Mouse (Mus musculus): Measurements from ENCODE around the gene Apba1. TPM values are rescaled to one million over a fixed set of nuclear protein-coding genes. Genes with fewer than 3 reads are reported as not detected.

The Apba1 gene
- polyA plus RNA-seq, 1 experiment from 2014 or later: 1.3 TPM

GRCm38 (mm10) chr19:23780105-23780504 is 21.4 kb downstream of the Apba1 start:
- TF ChIP-seq CTCF (IDR thresholded peaks at IDR 0.05; ENCODE audit: low read depth): no peak
- DNase-seq (ENCODE audit: low spot score) (no peak), ATAC-seq (replicated peaks; ENCODE audit: low FRiP score, low read depth) (no peak)
- H3K27me3 ChIP-seq (ENCODE audit: insufficient read depth, low read length): no peaks in the 10 kb centered on the region
- WGBS: 81% methylated on average over 4 of the region's 4 CpGs
- no peak overlapping the region for H3K4me3 ChIP-seq (replicated peaks; ENCODE audit: low read depth, low read length)
- H3K4me1 ChIP-seq (replicated peaks; ENCODE audit: insufficient read depth, low read length): 0 out of 2 replicates have a peak, but pooled peaks cover 9% of the 10 kb centered on the region
- H3K27ac ChIP-seq: no peak overlapping the region
- H3K4me2 ChIP-seq (ENCODE audit: low read length): no peak overlapping the region
- H3K9ac ChIP-seq (ENCODE audit: low read depth, low read length): no peak overlapping the region
- no peaks in the 10 kb centered on the region for H3K36me3 ChIP-seq (ENCODE audit: insufficient read depth, low read length)
- no peaks in the 10 kb centered on the region for H3K9me3 ChIP-seq (replicated peaks; ENCODE audit: low read length)

DNA sequence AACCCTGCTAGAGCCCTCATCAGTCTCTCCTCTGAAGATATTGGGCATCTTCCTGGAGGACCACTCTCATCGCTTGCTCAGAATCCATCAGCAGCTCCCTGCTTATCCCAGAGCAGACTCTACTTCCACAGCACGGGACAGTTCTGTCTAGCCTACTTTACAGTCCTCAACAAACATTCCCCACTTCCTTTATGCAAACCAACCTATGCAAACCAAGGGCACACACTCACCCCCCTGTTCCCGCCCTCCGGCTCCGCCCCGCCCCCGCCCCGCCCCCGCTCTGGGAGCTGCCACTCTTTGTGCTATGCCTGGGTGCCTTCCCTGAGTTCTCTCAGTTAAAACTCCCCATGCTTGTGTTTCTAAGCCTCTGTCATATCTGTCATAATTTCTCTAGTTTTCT is 23.3 kb downstream of the Apba1 start:
- Histone ChIP-seq H3K36me3 (ENCODE audit: insufficient read depth, low read length) (no peaks in the 10 kb centered on the region), H3K9me3 (replicated peaks; ENCODE audit: low read length) (no peaks in the 10 kb centered on the region), H3K4me3 (replicated peaks; ENCODE audit: low read depth, low read length) (no peak overlapping the region), H3K4me2 (ENCODE audit: low read length) (peak overlapping the region; percentile 5; the same call in 1 of the 2 replicates), H3K27me3 (ENCODE audit: insufficient read depth, low read length) (no peaks in the 10 kb centered on the region), H3K4me1 (replicated peaks; ENCODE audit: insufficient read depth, low read length) (0 out of 2 replicates have a peak, but pooled peaks cover 9% of the 10 kb centered on the region), H3K9ac (ENCODE audit: low read depth, low read length) (no peak overlapping the region), H3K27ac (no peak overlapping the region)
- DNase-seq (ENCODE audit: low spot score) (peak; percentile 44), ATAC-seq (replicated peaks; ENCODE audit: low FRiP score, low read depth) (peak; percentile 25; the same call in 1 of the 2 replicates)
- TF ChIP-seq CTCF (IDR thresholded peaks at IDR 0.05; ENCODE audit: low read depth): no peak
- WGBS: 7% methylated on average over 9 of the region's 9 CpGs

- ATAC-seq (replicated peaks; ENCODE audit: low FRiP score, low read depth) (no peak), DNase-seq (ENCODE audit: low spot score) (no peak)
- TF ChIP-seq CTCF (IDR thresholded peaks at IDR 0.05; ENCODE audit: low read depth): no peak
- Histone ChIP-seq H3K4me2 (ENCODE audit: low read length) (no peak overlapping the region), H3K9me3 (replicated peaks; ENCODE audit: low read length) (no peaks in the 10 kb centered on the region), H3K36me3 (ENCODE audit: insufficient read depth, low read length) (no peaks in the 10 kb centered on the region), H3K4me1 (replicated peaks; ENCODE audit: insufficient read depth, low read length) (no peaks in the 10 kb centered on the region; the same call in 1 of the 2 replicates), H3K9ac (ENCODE audit: low read depth, low read length) (no peak overlapping the region), H3K27ac (no peak overlapping the region), H3K4me3 (replicated peaks; ENCODE audit: low read depth, low read length) (no peak overlapping the region), H3K27me3 (ENCODE audit: insufficient read depth, low read length) (no peaks in the 10 kb centered on the region)
- WGBS: 47% methylated on average over 9 of the region's 9 CpGs
Measured at GRCm38 (mm10) chr19:23788420-23789132, 29.9 kb downstream of the Apba1 start.

DNA sequence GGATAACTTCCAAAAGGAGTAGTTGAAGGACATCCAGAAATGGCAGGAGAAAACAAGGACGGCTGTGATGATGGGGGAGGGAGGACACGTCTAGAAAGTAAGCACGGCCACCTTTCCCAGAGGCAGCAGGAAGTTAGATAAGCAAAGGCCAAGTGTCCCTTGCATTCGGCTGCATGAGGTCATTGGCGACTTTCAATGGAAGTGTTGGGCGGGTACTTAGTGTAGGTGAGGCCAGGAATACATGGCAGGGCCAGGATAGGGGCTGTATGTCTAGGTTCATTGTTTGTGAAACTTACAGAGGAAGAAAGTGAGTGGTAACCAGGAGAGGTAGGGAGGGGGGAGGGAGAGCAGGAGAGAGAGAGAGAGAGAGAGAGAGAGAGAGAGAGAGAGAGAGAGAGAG is 33.0 kb downstream of the Apba1 start:
- no peak overlapping the region for H3K9ac ChIP-seq (ENCODE audit: low read depth, low read length)
- WGBS: 68% methylated on average over 6 of the region's 6 CpGs
- H3K27me3 ChIP-seq (ENCODE audit: insufficient read depth, low read length): no peaks in the 10 kb centered on the region
- no peak overlapping the region for H3K27ac ChIP-seq
- H3K4me2 ChIP-seq (ENCODE audit: low read length): no peak overlapping the region
- ATAC-seq (replicated peaks; ENCODE audit: low FRiP score, low read depth) (no peak), DNase-seq (ENCODE audit: low spot score) (no peak)
- H3K4me3 ChIP-seq (replicated peaks; ENCODE audit: low read depth, low read length): no peak overlapping the region
- H3K9me3 ChIP-seq (replicated peaks; ENCODE audit: low read length): no peaks in the 10 kb centered on the region
- TF ChIP-seq CTCF (IDR thresholded peaks at IDR 0.05; ENCODE audit: low read depth): no peak
- no peaks in the 10 kb centered on the region; the same call in 1 of the 2 replicates for H3K4me1 ChIP-seq (replicated peaks; ENCODE audit: insufficient read depth, low read length)
- no peaks in the 10 kb centered on the region for H3K36me3 ChIP-seq (ENCODE audit: insufficient read depth, low read length)

DNA sequence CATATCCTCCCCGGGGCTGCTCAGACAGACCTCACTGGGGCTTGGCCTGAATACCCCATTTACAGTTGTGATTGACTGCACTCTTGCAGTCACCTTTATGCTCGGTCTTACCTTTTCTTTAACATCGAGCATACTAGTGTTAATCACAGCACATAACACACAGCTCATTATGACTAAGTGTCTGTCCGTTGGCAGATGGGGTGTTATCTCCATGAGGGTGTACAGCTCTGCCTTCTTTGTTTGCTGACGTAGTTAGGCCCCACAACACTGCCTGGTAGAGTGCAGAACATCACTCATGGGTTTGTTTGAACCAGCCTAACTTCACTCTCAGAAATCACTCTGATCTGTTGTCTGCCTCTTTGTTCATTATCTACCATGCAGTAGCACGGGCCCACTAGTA is 33.9 kb downstream of the Apba1 start:
- no peaks in the 10 kb centered on the region for H3K36me3 ChIP-seq (ENCODE audit: insufficient read depth, low read length)
- H3K4me2 ChIP-seq (ENCODE audit: low read length): no peak overlapping the region
- no peak for TF ChIP-seq CTCF (IDR thresholded peaks at IDR 0.05; ENCODE audit: low read depth)
- H3K9me3 ChIP-seq (replicated peaks; ENCODE audit: low read length): no peaks in the 10 kb centered on the region
- no peak overlapping the region for H3K9ac ChIP-seq (ENCODE audit: low read depth, low read length)
- no peaks in the 10 kb centered on the region; the same call in 1 of the 2 replicates for H3K4me1 ChIP-seq (replicated peaks; ENCODE audit: insufficient read depth, low read length)
- no peak overlapping the region for H3K27ac ChIP-seq
- no peak for DNase-seq (ENCODE audit: low spot score)
- ATAC-seq (replicated peaks; ENCODE audit: low FRiP score, low read depth): no peak
- H3K4me3 ChIP-seq (replicated peaks; ENCODE audit: low read depth, low read length): no peak overlapping the region
- 93% methylated on average over 6 of the region's 6 CpGs for WGBS
- no peaks in the 10 kb centered on the region for H3K27me3 ChIP-seq (ENCODE audit: insufficient read depth, low read length)

GRCm38 (mm10) chr19:23794491-23794890 is 35.8 kb downstream of the Apba1 start:
- no peaks in the 10 kb centered on the region for H3K9me3 ChIP-seq (replicated peaks; ENCODE audit: low read length)
- H3K36me3 ChIP-seq (ENCODE audit: insufficient read depth, low read length): no peaks in the 10 kb centered on the region
- H3K4me1 ChIP-seq (replicated peaks; ENCODE audit: insufficient read depth, low read length): no peaks in the 10 kb centered on the region
- H3K4me3 ChIP-seq (replicated peaks; ENCODE audit: low read depth, low read length): no peak overlapping the region
- no peak overlapping the region for H3K27ac ChIP-seq
- no peak for TF ChIP-seq CTCF (IDR thresholded peaks at IDR 0.05; ENCODE audit: low read depth)
- no peaks in the 10 kb centered on the region for H3K27me3 ChIP-seq (ENCODE audit: insufficient read depth, low read length)
- no peak for ATAC-seq (replicated peaks; ENCODE audit: low FRiP score, low read depth)
- WGBS: 77% methylated on average over 3 of the region's 3 CpGs
- no peak for DNase-seq (ENCODE audit: low spot score)
- no peak overlapping the region for H3K4me2 ChIP-seq (ENCODE audit: low read length)
- H3K9ac ChIP-seq (ENCODE audit: low read depth, low read length): no peak overlapping the region
